Mouse (Mus musculus) lung, adult 2 months (tissue): Measurements from ENCODE around the gene Slc6a2.

Source experiments
- CTCF ChIP-seq: fragments of 200-500 bp; IDR thresholded peaks from 2 replicates; pipeline ENCODE4 v1.5.1; 2011; ENCODE audit warnings: mild to moderate bottlenecking, low read length, control low read depth; ENCODE audit not compliant: insufficient read depth
- POLR2A ChIP-seq: fragments of 200-500 bp; IDR thresholded peaks from 2 replicates; pipeline ENCODE4 v1.6.1; 2011; ENCODE audit warnings: low read depth, mild to moderate bottlenecking, control low read depth, low read length, borderline replicate concordance; ENCODE audit errors: extremely low read depth

DNA sequence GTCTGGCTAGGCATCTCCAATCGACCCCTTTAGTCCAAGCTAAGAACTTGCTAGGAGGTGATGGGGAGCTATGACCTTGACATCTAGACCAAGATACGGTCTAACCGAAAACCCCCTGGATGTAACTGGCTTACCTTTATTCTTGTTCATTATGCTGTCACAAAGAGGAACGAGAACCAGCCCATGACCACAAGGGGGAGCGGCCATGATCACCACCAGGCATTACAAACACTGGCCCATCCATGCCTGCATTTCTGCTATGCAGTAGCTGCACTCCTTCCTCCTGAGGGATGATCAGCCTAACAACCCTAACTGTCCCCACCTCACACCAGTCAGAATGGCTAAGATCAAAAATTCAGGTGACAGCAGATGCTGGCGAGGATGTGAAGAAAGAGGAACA, 52.3 kb downstream of the Slc6a2 start:
- TF ChIP-seq CTCF (no peak; the same call in 1 of the 2 replicates), POLR2A (no peak)
